Mouse (Mus musculus): Measurements from ENCODE around the gene Gucy1b2. TPM values are rescaled to one million over a fixed set of nuclear protein-coding genes. Genes with fewer than 3 reads are reported as not detected.

Gucy1b2 gene
- polyA plus RNA-seq, 1 experiment: not detected

DNA sequence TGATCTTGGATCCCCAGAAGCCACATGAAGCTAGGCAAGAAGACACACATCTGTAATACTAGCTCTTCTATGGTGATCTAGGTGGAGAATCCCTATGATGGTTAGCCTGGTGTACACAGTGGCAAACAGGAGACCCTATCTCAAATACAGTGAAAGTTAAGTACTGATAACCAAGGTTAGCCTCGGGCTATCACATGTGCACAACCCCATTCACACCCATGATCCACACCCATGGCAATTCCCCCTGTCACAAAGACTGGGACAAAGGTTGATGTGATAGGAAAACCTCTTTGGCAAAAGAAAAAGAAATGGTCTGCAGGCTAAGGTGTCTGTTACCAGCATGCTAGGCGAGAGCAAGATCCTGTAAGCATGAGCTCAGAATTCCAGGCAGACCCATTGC, 16.0 kb upstream of the Gucy1b2 start:
- Histone ChIP-seq H3K36me3 (ENCODE audit: control insufficient read depth) (no peaks in the 10 kb centered on the region), H3K4me3 (replicated peaks) (no peak overlapping the region), H3K27me3 (ENCODE audit: control insufficient read depth) (no peaks in the 10 kb centered on the region), H3K4me1 (ENCODE audit: control insufficient read depth) (no peaks in the 10 kb centered on the region; the same call in 1 of the 2 replicates), H3K9me3 (ENCODE audit: control insufficient read depth, low read length) (no peaks in the 10 kb centered on the region)
- no peak for TF ChIP-seq TAL1 (IDR thresholded peaks at IDR 0.05; ENCODE audit: low read length)
- TF ChIP-seq GATA1 (IDR thresholded peaks at IDR 0.05; ENCODE audit: low read length): no peak

DNA sequence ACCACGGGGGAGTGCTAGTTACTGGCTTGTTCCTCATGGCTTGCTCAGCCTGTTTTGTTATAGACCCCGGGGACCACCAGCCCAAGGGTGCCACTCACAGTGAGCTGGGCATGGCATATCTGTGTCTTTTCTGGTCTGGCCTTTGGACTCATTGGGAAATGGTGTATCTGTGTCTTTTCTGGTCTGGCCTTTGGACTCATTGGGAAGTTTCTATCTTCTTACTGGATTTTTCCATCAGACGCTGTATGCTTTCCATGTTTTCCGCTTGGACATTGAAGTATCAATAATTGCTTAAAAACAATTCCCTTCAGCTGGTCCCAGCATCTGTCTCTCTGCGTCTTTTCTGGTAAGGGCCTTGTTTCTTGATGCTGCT, 12.7 kb upstream of the Gucy1b2 start:
- Histone ChIP-seq H3K36me3 (ENCODE audit: control insufficient read depth) (no peaks in the 10 kb centered on the region), H3K4me1 (ENCODE audit: control insufficient read depth) (no peaks in the 10 kb centered on the region; the same call in 1 of the 2 replicates), H3K9me3 (ENCODE audit: control insufficient read depth, low read length) (no peaks in the 10 kb centered on the region), H3K4me3 (replicated peaks) (no peak overlapping the region), H3K27me3 (ENCODE audit: control insufficient read depth) (no peaks in the 10 kb centered on the region; the same call in 1 of the 2 replicates)
- TF ChIP-seq GATA1 (IDR thresholded peaks at IDR 0.05; ENCODE audit: low read length) (no peak), TAL1 (IDR thresholded peaks at IDR 0.05; ENCODE audit: low read length) (no peak)

DNA sequence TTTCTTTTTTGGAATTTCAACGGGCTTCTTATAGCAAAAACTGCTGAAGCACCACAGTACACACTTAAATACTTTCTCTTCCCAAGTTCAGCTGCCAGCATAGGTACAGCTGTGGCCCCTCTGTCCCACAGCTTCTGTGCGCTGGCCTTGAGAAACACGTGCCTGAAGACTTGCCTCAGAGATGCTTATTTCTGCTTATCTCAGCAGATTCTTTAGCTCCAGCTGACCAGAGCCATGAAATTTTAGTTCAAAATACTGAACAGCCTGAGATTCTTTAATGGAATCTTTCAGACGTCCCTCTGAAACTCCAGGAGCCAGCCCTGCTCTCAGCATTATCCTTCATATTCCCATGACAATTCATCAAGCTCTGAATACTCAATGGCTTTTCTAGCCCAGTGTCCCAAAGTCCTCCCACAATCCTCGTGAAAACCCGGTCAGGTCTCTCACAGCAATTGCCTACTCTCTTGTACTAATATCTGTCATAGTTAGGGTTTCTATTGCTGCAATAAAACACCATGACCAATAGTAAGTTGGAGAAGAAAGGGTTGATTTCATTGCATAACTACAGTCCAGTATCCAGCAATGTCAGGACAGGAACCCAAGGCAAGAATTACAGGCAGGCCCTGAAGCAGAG, 12.1 kb upstream of the Gucy1b2 start:
- Histone ChIP-seq H3K9me3 (ENCODE audit: control insufficient read depth, low read length) (no peaks in the 10 kb centered on the region), H3K36me3 (ENCODE audit: control insufficient read depth) (no peaks in the 10 kb centered on the region), H3K4me1 (ENCODE audit: control insufficient read depth) (no peaks in the 10 kb centered on the region; the same call in 1 of the 2 replicates), H3K4me3 (replicated peaks) (no peak overlapping the region), H3K27me3 (ENCODE audit: control insufficient read depth) (no peaks in the 10 kb centered on the region; the same call in 1 of the 2 replicates)
- TF ChIP-seq GATA1 (IDR thresholded peaks at IDR 0.05; ENCODE audit: low read length) (no peak), TAL1 (IDR thresholded peaks at IDR 0.05; ENCODE audit: low read length) (no peak)

DNA sequence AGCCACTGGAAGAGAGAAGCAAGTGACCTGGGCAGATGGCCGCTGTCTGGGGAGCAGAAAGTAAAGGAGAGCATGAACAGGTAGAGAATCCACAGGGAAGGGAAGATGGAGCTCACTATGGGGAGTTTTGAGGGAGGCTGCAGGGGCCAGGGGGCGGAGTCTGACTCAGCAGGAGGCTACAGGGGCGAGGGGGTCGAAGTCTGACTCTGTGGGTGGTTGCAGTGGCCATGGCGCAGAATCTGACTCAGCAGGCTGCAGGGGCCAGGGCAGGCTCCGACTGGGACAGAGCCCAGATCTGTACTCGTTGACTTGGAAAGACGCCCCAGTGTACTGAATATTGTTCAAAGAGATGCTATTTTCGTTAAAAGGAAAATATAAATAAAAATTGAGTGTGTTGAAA, 8.9 kb upstream of the Gucy1b2 start:
- Histone ChIP-seq H3K27me3 (ENCODE audit: control insufficient read depth) (no peaks in the 10 kb centered on the region; the same call in 1 of the 2 replicates), H3K4me1 (ENCODE audit: control insufficient read depth) (no peaks in the 10 kb centered on the region), H3K36me3 (ENCODE audit: control insufficient read depth) (no peaks in the 10 kb centered on the region), H3K4me3 (replicated peaks) (no peak overlapping the region), H3K9me3 (ENCODE audit: control insufficient read depth, low read length) (no peaks in the 10 kb centered on the region)
- TF ChIP-seq GATA1 (IDR thresholded peaks at IDR 0.05; ENCODE audit: low read length) (no peak), TAL1 (IDR thresholded peaks at IDR 0.05; ENCODE audit: low read length) (no peak)

DNA sequence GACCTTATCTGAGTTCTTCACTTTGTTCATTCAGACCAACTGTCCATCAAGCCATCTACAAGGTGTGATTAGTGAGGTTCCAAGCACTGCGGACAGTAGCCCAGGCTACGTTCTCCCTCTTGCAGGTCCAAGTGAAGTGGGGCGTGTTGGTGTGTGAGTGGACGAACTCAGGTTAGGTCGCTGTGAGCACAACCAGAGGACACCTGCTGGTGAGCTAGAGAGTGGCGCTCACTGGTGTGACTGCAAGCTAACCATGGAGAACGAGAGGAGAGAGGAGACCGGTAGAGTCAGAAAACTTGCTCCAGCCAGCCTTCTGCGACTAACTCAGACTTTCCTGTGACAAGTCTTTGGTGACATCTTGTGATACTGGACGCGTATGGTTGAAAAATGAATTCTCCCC, 3.5 kb upstream of the Gucy1b2 start:
- no peak for TF ChIP-seq TAL1 (IDR thresholded peaks at IDR 0.05; ENCODE audit: low read length)
- TF ChIP-seq GATA1 (IDR thresholded peaks at IDR 0.05; ENCODE audit: low read length): no peak
- H3K4me3 ChIP-seq (replicated peaks): no peak overlapping the region
- H3K4me1 ChIP-seq (ENCODE audit: control insufficient read depth): no peaks in the 10 kb centered on the region
- no peaks in the 10 kb centered on the region for H3K27me3 ChIP-seq (ENCODE audit: control insufficient read depth)
- H3K9me3 ChIP-seq (ENCODE audit: control insufficient read depth, low read length): no peaks in the 10 kb centered on the region
- H3K36me3 ChIP-seq (ENCODE audit: control insufficient read depth): no peaks in the 10 kb centered on the region

DNA sequence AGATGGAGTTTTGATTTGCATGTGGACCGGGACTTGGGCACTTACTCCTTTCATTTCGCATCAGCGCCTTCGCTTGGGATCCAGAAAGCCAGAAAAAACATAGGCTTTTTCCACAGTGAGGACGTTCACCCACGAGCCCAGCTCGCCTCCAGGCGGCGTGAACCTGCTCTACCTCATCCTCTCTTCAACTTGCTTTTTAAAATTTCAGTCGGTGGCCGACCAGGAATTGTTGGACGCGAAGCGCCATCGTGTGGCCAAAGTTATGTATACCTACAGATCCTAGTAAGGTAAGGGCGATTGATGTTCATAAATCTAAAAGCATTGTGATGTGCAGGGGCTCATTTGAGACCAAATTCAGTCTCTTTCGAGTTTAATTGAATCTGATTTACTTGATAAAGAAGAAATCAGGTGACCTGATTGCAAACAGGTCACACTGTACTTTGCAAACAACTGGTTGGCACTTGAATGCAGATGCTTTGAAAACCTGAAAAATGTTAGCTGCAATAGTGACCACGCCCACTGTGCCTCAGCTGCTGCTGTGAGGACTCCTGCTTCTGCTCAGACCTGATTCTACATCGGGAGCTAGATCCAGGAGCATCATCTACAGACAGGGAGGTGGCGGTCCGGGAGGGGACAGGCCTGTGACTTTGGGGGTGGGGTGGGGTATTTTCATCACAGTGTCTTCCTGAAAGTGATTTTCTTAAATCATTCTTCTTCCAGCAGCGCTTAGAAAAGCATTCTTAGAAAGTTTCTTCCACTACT, 1.5 kb upstream of the Gucy1b2 start:
- Histone ChIP-seq H3K4me1 (ENCODE audit: control insufficient read depth) (no peaks in the 10 kb centered on the region), H3K4me3 (replicated peaks) (no peak overlapping the region), H3K9me3 (ENCODE audit: control insufficient read depth, low read length) (no peaks in the 10 kb centered on the region), H3K36me3 (ENCODE audit: control insufficient read depth) (no peaks in the 10 kb centered on the region), H3K27me3 (ENCODE audit: control insufficient read depth) (no peaks in the 10 kb centered on the region)
- TF ChIP-seq TAL1 (IDR thresholded peaks at IDR 0.05; ENCODE audit: low read length): no peak
- no peak for TF ChIP-seq GATA1 (IDR thresholded peaks at IDR 0.05; ENCODE audit: low read length)

DNA sequence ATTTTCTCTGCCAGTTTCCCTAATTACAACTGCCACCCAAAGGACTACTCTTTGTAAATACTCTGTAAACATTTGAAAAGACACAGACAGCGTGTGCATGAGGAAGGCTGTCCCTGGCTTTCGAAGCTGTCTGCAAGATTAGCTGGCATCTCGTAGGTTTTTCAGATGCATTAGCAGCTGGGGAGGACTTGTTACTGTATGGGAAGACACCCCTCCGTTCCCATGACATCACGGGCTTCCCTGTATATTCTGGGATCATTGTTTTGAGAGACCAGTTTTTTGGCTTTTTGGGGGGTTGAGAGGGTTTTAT, 564 bp downstream of the Gucy1b2 start:
- Histone ChIP-seq H3K36me3 (ENCODE audit: control insufficient read depth) (no peaks in the 10 kb centered on the region), H3K9me3 (ENCODE audit: control insufficient read depth, low read length) (no peaks in the 10 kb centered on the region), H3K4me1 (ENCODE audit: control insufficient read depth) (no peaks in the 10 kb centered on the region), H3K4me3 (replicated peaks) (no peak overlapping the region), H3K27me3 (ENCODE audit: control insufficient read depth) (no peaks in the 10 kb centered on the region)
- TF ChIP-seq TAL1 (IDR thresholded peaks at IDR 0.05; ENCODE audit: low read length): no peak
- no peak for TF ChIP-seq GATA1 (IDR thresholded peaks at IDR 0.05; ENCODE audit: low read length)

DNA sequence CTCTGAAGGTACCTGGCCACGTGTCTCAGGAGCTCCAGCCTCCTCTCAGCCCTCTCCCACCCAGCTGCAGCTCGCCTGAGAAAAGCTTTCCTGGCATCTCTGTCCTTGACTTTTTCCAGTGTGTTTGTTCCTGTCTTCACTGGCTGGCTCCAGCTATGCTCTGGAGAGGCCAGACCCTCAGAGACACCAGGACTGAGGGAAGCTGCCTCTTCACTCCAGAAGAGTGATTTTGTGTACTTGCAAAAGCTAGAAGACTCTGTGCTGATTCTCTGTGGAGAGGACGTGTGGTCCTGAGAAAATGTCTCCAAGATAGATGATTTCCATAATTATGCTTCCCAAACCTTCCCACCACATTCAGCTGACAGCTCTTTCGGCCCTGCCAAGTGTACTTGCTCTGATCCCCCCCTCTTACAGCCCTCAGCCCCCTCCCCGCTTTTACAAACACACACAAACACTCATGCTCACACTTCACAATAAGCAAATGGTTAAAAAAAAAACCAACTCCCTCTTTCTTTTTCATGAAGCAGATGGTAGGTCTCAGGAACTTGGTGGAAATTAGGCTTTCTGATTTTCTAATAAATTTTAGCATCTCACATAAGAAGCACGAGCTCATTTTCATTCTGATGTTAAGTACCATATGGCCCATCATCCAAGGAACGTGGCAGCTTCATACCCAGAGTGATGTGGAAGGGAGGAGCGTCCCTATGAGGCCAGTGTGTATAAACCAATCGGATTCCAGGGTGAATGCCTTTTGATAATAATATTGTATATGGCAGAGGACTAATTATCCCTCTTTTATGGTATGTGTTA, 1.1 kb downstream of the Gucy1b2 start:
- H3K4me3 ChIP-seq (replicated peaks): no peak overlapping the region
- H3K27me3 ChIP-seq (ENCODE audit: control insufficient read depth): no peaks in the 10 kb centered on the region
- no peaks in the 10 kb centered on the region for H3K36me3 ChIP-seq (ENCODE audit: control insufficient read depth)
- no peaks in the 10 kb centered on the region for H3K9me3 ChIP-seq (ENCODE audit: control insufficient read depth, low read length)
- no peaks in the 10 kb centered on the region for H3K4me1 ChIP-seq (ENCODE audit: control insufficient read depth)
- TF ChIP-seq TAL1 (IDR thresholded peaks at IDR 0.05; ENCODE audit: low read length) (no peak), GATA1 (IDR thresholded peaks at IDR 0.05; ENCODE audit: low read length) (no peak)

DNA sequence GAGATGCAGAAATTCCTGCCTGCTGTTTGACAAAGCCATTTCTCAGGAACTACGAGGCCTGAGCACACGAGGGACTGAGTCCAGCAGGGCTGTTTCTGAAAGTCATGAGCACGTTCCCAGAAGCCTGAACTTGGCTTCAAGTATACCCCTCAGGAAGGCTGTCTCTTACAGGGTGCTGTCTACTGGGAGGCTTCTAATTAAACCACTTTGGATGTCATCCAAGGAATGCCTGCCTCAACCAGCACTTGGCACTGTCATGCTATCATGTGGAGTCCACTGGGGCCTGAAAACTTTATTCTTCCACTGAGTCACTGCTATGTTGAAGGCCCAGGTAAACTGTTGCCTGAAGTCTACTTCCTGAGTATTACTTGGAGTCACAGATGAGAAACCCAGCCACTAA, 2.0 kb downstream of the Gucy1b2 start:
- no peaks in the 10 kb centered on the region for H3K36me3 ChIP-seq (ENCODE audit: control insufficient read depth)
- no peaks in the 10 kb centered on the region for H3K9me3 ChIP-seq (ENCODE audit: control insufficient read depth, low read length)
- TF ChIP-seq GATA1 (IDR thresholded peaks at IDR 0.05; ENCODE audit: low read length) (no peak), TAL1 (IDR thresholded peaks at IDR 0.05; ENCODE audit: low read length) (no peak)
- no peak overlapping the region for H3K4me3 ChIP-seq (replicated peaks)
- no peaks in the 10 kb centered on the region for H3K4me1 ChIP-seq (ENCODE audit: control insufficient read depth)
- no peaks in the 10 kb centered on the region for H3K27me3 ChIP-seq (ENCODE audit: control insufficient read depth)

All from erythroblast, embryonic 14.5 days (primary cell).